Mouse (Mus musculus) ovary, adult 18-20 months (tissue): Measurements from ENCODE around the gene Smg9.
A peak's percentile ranks its signal among the peaks of the same experiment; 100 is the strongest.

Experiments used
- DNase-seq: peaks from one replicate; pipeline ENCODE4 v3.0.0; 2022; ENCODE audit warnings: low spot score, mixed read lengths

Gene Smg9

GRCm38 (mm10) chr7:24399256-24400081 lies at the start of gene Smg9:
Gene Smg9 (plus strand): TSS chr7:24399619.
- DNase-seq: peak; percentile 97

- DNase-seq: no peak
Measured at GRCm38 (mm10) chr7:24355646-24356045, 43.8 kb upstream of the Smg9 start.

GRCm38 (mm10) chr7:24356081-24356480 lies 43.3 kb upstream of the Smg9 start:
- DNase-seq: no peak

- no peak for DNase-seq
Measured at GRCm38 (mm10) chr7:24357899-24358298, 41.5 kb upstream of the Smg9 start.

- no peak for DNase-seq
Measured at GRCm38 (mm10) chr7:24359269-24359668, 40.1 kb upstream of the Smg9 start.

DNA sequence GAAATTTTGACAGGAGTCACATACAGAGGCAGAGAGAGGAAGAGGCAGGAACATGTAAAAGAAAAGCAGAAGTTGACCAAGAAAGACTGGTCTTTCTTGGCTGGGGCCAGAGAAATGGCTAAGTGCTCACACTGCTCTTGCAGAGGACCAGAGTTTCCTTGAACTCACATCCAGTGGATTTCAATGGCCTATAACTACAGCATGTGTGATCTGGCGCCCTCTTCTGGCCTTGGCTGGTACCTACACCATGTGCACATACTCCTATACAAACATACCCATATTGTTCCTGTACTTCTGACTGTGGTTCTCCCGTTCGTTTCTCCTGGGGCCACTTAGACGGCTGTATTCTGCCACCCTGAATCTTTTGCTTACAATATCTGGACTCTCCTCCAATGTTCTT lies 38.4 kb upstream of the Smg9 start:
- no peak for DNase-seq

- DNase-seq: no peak
Measured at GRCm38 (mm10) chr7:24363228-24363627, 36.2 kb upstream of the Smg9 start.

- peak; percentile 31 for DNase-seq
Measured at GRCm38 (mm10) chr7:24364827-24365226, 34.6 kb upstream of the Smg9 start.

- DNase-seq: no peak
Measured at GRCm38 (mm10) chr7:24365258-24366014, 34.0 kb upstream of the Smg9 start.

DNA sequence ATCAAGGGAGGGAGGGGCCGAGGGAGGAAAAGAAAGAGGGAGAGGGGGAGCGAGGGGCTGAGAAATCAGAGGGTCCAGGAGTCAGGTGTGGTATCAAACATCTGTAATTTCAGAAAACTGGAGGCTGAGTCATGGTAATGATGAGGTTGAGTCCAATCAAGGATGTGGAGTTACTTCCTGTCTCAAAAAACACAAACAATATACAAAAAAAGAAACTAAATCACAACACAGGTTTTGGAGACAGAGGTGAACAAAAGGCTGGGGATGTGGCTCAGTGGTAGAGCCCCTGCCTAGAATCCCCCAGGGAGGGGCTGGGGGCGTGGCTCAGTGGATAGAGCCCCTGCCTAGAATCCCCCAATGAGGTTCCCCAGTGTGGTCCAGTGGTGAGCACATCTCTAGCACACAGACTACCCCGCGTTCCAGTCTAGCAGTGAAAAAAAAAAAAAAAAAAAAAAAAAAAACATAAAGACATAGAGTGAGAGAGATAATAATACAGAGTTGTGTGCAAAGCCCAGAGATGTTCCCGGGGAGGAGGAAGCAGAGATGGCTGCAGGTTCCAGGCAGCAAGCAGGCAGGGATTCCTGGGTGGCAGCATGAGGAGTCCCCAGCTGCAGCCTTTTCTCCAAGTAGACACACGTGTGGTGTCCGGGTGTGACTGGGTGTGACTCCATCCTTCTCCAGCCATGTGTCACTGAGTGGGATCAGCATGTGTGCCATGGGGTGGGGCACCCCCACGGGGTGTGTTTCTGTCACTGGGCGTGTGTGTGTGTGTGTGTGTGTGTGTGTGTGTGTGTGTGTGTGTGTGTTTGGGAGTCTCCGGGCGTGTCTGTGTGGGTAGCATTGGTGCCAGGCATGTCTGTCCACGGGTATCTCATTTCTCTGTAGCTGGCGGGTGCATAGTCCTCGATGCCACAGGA lies 32.4 kb upstream of the Smg9 start:
- no peak for DNase-seq

DNA sequence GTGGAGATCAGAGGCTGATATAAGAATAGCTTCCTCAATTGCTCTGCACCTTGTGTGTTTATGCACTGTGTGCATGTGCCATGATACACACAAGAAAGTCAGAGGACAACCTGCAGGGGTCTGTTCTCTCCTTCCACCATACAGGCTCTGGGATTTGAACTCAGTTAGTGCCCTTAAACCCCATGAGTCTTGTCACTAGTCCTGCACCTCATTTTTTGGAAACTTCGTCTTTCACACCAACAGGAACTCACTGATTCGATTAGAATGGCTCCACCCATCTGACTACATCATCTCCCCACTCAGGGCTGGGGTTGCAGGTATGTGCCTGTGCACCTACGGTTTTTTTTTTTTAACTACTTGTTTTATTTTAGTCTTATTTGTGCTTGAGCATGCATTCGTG lies 31.2 kb upstream of the Smg9 start:
- no peak for DNase-seq

- no peak for DNase-seq
Measured at GRCm38 (mm10) chr7:24368946-24369345, 30.5 kb upstream of the Smg9 start.

GRCm38 (mm10) chr7:24369731-24370541 lies 29.5 kb upstream of the Smg9 start, which contains the start of gene Kcnn4:
Gene Kcnn4 (plus strand): TSS chr7:24370263.
- no peak for DNase-seq

DNA sequence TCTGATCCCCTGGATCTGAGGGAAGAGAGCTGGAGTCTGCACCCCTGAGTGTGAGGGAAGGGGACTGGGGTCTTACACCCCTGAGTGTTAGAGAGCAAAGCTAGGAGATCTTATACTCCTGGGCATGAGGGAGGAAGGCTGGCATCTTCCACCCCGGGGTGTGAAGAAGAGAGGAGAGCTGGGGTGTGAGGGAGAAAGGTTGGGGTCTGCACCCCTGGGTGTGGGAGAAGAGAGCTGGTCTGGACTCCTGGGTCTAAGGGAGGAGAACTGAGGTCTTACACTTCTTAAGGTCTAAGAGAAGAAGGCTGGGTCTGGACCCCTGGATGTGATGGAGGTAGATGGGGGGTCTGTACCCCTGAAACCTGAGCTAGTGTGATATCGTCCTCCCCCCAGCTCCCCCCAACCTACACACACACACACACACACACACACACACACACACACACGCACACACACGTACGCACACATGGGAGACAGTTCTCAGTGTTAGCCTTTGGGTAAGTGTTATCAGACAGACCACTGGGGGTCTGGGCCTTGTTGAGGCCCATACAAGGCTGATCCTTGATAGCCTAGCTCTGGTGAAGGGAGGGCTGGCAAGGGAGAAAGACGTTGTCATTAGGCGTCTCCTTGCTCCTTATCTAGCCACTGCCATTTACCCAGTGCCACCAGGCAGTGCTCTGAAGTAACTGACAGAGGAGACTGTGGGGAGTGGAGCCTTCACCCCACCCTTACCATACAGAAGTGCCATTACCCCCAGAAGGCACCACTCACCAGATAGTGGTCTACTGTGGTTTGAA lies 28.2 kb upstream of the Smg9 start:
- no peak for DNase-seq

- no peak for DNase-seq
Measured at GRCm38 (mm10) chr7:24371809-24372145, 27.6 kb upstream of the Smg9 start.

DNA sequence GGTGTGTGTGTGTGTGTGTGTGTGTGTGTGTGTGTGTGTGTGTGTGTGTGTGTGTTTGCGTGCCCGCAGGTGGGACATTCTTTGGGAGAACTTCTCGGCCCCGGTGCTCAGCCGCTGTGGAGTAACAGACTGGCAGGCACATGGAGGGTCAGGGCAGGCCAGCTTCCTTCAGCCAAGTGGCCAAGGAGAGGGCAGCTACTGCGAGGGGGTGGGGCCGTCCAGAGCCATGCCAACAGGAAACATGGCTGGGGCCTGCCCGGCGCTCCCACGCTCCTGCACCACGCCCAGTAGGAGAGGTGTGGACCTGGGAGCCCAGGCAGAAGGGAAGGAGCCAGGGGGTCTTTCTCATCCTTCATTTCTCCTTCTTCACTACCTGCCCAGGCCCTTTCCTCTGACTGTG lies 27.1 kb upstream of the Smg9 start:
- DNase-seq: peak; percentile 38

- DNase-seq: no peak
Measured at GRCm38 (mm10) chr7:24372786-24373185, 26.6 kb upstream of the Smg9 start.

DNA sequence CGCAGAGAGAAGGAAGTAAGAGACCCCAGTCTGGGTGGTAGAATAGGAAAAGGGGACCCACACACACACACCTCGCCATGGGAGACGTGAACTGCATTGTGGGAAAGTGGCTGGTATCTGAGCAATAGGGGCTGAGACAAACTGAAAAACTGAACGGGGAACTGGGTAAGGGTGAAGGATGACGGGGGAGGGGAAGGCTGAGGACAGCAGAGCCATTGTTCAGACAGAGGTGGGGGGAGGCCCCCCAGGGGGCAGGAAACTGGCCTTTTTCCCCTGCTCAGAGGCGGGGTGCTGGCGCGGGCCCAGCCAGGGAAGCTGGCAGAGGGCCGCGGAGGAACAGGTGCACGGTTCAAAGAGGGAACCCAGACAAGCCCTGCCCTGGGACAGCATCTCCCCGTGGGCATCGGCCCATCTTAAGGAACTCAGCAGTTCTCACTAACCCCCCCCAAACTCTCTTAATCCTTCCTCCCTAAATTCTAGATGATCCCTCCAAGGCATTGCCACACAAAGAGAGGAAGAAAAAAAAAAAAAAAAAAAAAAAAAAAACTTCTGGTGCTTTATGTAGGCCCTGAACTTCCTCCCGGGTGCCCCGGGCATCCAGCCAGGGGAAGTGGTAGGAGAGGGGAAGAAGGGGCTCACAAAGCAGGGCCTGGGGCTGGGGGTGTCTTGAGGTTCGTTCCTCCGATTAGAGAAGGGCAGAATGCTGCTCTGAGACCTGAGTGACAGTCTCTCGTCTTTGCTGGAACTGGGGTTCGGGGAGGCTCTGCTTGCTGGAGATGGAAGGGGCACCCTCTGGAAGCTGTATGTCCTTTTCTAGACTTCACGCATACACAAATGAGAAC lies 25.7 kb upstream of the Smg9 start:
- DNase-seq: peak; percentile 47

DNA sequence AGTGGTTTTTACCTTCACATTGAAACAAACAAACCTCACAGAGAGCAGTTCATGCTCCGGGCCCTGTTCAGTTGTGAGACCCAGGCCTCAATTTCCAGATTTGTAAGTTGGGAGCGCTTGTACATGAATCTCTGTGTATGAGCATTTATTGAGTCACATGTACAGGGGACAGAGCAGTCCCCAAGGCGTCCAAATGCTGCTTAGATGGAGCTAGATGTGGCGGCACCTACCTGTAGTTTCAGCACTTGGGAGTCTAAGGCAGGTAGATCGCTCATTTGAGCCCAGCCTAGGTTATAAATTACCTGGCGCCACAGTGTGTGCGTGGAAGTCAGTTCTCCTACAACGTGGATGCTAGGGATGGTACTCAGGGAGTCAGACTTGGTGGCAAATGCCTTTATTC lies 23.0 kb upstream of the Smg9 start:
- no peak for DNase-seq
